Mouse (Mus musculus): ENCODE measurements around the gene Creb5. TPM values are rescaled to one million over a fixed set of nuclear protein-coding genes. Genes with fewer than 3 reads are reported as not detected.

Gene Creb5
- polyA plus RNA-seq, 1 experiment from 2014 or later = 11.7 TPM

DNA sequence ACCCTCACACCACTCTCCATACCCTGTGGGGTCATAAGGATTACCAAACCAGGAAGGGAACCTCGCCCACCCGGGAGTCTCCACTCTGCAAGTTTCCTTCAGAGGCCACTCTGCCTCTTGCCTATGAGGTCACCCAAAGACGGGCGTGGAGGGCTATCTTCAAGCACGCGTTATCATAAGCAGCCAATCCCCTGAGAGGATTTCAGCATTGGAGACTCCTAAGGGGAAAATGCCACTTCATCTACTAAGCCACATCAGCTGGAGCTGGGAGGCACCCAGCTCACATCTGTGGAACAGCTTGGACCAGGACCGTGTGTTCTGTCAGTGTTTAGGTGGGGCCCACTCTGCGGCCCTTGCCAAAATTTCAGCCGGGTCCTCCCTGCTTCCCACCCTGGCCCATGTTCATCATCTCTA is 427.8 kb downstream of the Creb5 start:
- ATAC-seq (replicated peaks; ENCODE audit: insufficient number of reproducible peaks, low FRiP score, low TSS enrichment, low read depth) (no peak), DNase-seq (ENCODE audit: low spot score) (no peak)
- Histone ChIP-seq H3K9me3 (replicated peaks; ENCODE audit: control insufficient read depth, low read length) (no peaks in the 10 kb centered on the region), H3K4me2 (ENCODE audit: low read depth, low read length) (no peak overlapping the region), H3K27me3 (ENCODE audit: control insufficient read depth, insufficient read depth, low read length) (no peaks in the 10 kb centered on the region), H3K9ac (replicated peaks; ENCODE audit: low read length) (no peak overlapping the region), H3K4me3 (ENCODE audit: low read depth, low read length) (no peak overlapping the region), H3K27ac (replicated peaks; ENCODE audit: low read depth, low read length) (no peak overlapping the region), H3K36me3 (replicated peaks; ENCODE audit: control insufficient read depth, insufficient read depth, low read depth, low read length) (no peaks in the 10 kb centered on the region), H3K4me1 (ENCODE audit: control insufficient read depth, insufficient read depth, low read length) (no peaks in the 10 kb centered on the region)
- 88% methylated on average over 9 of the region's 9 CpGs for WGBS

DNA sequence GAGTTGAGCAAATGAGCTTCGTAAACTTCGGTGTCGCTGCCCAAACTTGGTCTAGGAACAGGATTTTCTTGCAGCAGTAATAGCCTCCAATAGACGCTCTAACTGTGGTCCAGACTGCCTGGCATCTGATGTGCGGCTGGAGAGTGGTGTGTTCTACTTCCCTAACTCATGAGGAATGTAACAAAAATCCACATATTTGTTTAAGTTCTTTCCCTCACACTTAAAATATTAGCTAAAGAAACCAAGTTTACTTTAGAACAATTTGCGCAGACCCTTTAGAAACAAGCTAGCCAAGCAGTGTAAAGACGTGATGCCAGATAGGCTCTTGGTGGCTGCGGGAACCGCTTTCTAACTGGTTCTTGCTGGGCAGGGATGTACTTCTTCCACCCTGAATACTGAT is 428.9 kb downstream of the Creb5 start:
- DNase-seq (ENCODE audit: low spot score) = no peak
- 89% methylated on average over 9 of the region's 9 CpGs for WGBS
- Histone ChIP-seq H3K27ac (replicated peaks; ENCODE audit: low read depth, low read length) (no peak overlapping the region), H3K36me3 (replicated peaks; ENCODE audit: control insufficient read depth, insufficient read depth, low read depth, low read length) (no peaks in the 10 kb centered on the region), H3K4me2 (ENCODE audit: low read depth, low read length) (no peak overlapping the region), H3K9me3 (replicated peaks; ENCODE audit: control insufficient read depth, low read length) (no peaks in the 10 kb centered on the region), H3K4me1 (ENCODE audit: control insufficient read depth, insufficient read depth, low read length) (no peaks in the 10 kb centered on the region), H3K27me3 (ENCODE audit: control insufficient read depth, insufficient read depth, low read length) (no peaks in the 10 kb centered on the region), H3K4me3 (ENCODE audit: low read depth, low read length) (no peak overlapping the region), H3K9ac (replicated peaks; ENCODE audit: low read length) (no peak overlapping the region)
- no peak for ATAC-seq (replicated peaks; ENCODE audit: insufficient number of reproducible peaks, low FRiP score, low TSS enrichment, low read depth)

DNA sequence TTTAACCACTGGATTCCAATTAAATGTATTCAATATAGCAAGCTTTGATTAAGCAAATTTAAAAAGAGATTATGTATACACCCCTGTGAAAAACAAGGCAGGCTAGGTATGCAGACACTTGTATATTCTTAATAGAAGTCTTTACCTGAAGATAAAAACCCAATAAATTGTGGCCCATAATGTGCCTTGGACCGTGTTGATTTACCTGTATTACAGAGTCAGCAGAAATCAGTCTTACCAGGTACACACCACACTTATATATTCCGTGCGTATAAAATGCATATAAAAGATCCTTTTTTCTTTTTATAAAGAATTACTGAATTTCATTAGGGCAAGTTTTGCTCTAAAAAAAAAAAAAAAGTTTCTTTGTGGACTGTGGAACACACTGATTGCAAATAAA is 432.9 kb downstream of the Creb5 start:
- whole genome bisulfite sequencing = 87% methylated on average over 3 of the region's 3 CpGs
- Histone ChIP-seq H3K27me3 (ENCODE audit: control insufficient read depth, insufficient read depth, low read length) (no peaks in the 10 kb centered on the region), H3K9ac (replicated peaks; ENCODE audit: low read length) (no peak overlapping the region), H3K36me3 (replicated peaks; ENCODE audit: control insufficient read depth, insufficient read depth, low read depth, low read length) (no peaks in the 10 kb centered on the region), H3K4me1 (ENCODE audit: control insufficient read depth, insufficient read depth, low read length) (no peaks in the 10 kb centered on the region), H3K27ac (replicated peaks; ENCODE audit: low read depth, low read length) (no peak overlapping the region), H3K9me3 (replicated peaks; ENCODE audit: control insufficient read depth, low read length) (no peaks in the 10 kb centered on the region), H3K4me3 (ENCODE audit: low read depth, low read length) (no peak overlapping the region), H3K4me2 (ENCODE audit: low read depth, low read length) (no peak overlapping the region)
- DNase-seq (ENCODE audit: low spot score) (no peak), ATAC-seq (replicated peaks; ENCODE audit: insufficient number of reproducible peaks, low FRiP score, low TSS enrichment, low read depth) (no peak)

DNA sequence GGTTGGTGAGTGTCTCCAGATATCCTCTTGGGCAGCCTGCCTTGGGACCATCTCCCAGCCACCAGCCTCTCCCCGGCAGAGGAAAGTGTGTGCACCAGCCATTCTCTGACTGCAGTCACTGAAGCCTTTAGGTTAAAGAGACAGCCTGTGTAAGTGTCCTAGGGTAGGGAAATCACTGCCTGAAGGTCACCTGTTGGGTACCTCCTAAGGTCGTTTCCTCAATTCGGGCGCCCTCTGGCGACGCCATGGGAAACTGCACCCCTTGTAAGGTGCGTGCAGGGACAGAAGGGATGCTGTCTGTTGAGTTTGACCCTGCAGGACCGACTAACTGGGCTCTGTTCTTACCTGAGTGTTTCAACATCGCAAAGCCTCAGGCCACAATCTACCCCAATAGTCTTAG is 434.5 kb downstream of the Creb5 start:
- Histone ChIP-seq H3K27ac (replicated peaks; ENCODE audit: low read depth, low read length) (no peak overlapping the region), H3K4me2 (ENCODE audit: low read depth, low read length) (no peak overlapping the region), H3K9ac (replicated peaks; ENCODE audit: low read length) (no peak overlapping the region), H3K9me3 (replicated peaks; ENCODE audit: control insufficient read depth, low read length) (no peaks in the 10 kb centered on the region), H3K27me3 (ENCODE audit: control insufficient read depth, insufficient read depth, low read length) (no peaks in the 10 kb centered on the region), H3K36me3 (replicated peaks; ENCODE audit: control insufficient read depth, insufficient read depth, low read depth, low read length) (no peaks in the 10 kb centered on the region), H3K4me1 (ENCODE audit: control insufficient read depth, insufficient read depth, low read length) (no peaks in the 10 kb centered on the region), H3K4me3 (ENCODE audit: low read depth, low read length) (no peak overlapping the region)
- peak; percentile 78 for DNase-seq (ENCODE audit: low spot score)
- ATAC-seq (replicated peaks; ENCODE audit: insufficient number of reproducible peaks, low FRiP score, low TSS enrichment, low read depth) = no peak; the same call in 1 of the 2 replicates
- 10% methylated on average over 9 of the region's 9 CpGs for WGBS

DNA sequence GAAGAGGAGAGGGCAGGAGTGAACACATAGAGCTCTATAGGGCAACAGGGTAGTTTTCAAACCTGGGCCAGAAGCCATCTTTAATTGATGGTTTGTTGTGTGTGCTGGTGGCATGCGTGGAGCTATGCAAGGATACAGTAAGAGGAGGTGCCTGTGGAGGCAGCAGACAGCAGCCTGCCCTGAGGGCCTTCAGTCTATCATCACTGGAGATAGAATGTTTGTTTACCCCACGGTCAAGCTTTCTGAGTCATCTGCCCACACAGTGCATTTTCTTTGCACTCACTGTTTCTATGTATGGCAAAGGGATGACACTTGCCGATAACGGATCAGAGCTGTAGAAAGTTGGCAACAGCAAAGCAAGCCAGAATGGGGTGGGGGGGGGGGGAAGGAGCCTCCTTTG is 435.6 kb downstream of the Creb5 start:
- WGBS = 82% methylated on average over 4 of the region's 4 CpGs
- H3K27me3 ChIP-seq (ENCODE audit: control insufficient read depth, insufficient read depth, low read length) = no peaks in the 10 kb centered on the region
- no peaks in the 10 kb centered on the region for H3K9me3 ChIP-seq (replicated peaks; ENCODE audit: control insufficient read depth, low read length)
- H3K4me1 ChIP-seq (ENCODE audit: control insufficient read depth, insufficient read depth, low read length) = no peaks in the 10 kb centered on the region
- DNase-seq (ENCODE audit: low spot score) = no peak
- H3K36me3 ChIP-seq (replicated peaks; ENCODE audit: control insufficient read depth, insufficient read depth, low read depth, low read length) = no peaks in the 10 kb centered on the region
- ATAC-seq (replicated peaks; ENCODE audit: insufficient number of reproducible peaks, low FRiP score, low TSS enrichment, low read depth) = no peak
- H3K4me3 ChIP-seq (ENCODE audit: low read depth, low read length) = no peak overlapping the region
- H3K27ac ChIP-seq (replicated peaks; ENCODE audit: low read depth, low read length) = no peak overlapping the region
- no peak overlapping the region for H3K4me2 ChIP-seq (ENCODE audit: low read depth, low read length)
- no peak overlapping the region for H3K9ac ChIP-seq (replicated peaks; ENCODE audit: low read length)

DNA sequence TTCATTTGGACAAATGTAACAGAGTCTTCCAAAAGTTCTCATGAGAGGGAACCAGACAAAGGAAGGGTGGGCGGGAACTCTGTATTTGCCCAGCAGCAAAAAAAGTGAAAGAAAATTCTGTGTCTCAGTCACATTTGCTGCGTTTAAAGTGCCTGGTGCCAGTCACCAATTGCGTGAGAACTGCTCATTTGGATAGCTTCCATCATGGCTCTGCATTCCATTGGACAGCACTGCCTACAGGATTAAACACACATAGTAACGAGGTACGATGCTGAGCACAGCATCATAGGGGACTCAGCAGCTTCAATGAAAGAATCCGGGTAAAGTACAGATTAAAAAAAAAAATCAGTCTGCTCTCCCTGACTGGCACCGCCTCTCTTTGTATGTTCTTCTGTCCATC is 443.4 kb downstream of the Creb5 start:
- DNase-seq (ENCODE audit: low spot score) = no peak
- H3K27me3 ChIP-seq (ENCODE audit: control insufficient read depth, insufficient read depth, low read length) = no peaks in the 10 kb centered on the region
- WGBS = 81% methylated on average over 7 of the region's 7 CpGs

DNA sequence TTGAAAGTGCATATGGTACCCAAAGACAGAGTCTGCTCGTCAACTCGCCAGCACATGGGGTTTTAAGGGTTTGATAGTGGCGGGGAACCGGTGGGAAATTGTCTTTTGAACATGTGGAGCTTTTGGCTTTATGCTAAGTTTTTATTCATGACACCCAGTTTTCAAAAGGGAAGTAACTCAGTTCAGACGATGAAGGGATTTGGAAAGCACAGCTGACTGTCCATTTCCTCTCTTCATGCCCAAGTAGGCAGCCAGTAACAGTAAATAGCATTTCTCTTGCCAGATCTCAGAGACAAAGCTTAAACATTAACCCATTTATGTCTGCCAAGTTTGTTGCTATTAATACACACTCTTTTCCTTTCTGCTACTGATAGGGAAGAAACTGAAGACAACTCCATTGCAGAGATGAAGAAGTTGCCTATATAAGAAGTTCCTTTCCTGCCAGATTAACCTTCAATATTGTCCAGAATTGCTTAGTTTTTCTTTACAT is 444.0 kb downstream of the Creb5 start:
- no peaks in the 10 kb centered on the region for H3K36me3 ChIP-seq (replicated peaks; ENCODE audit: control insufficient read depth, insufficient read depth, low read depth, low read length)
- H3K4me1 ChIP-seq (ENCODE audit: control insufficient read depth, insufficient read depth, low read length) = no peaks in the 10 kb centered on the region
- no peak overlapping the region for H3K4me2 ChIP-seq (ENCODE audit: low read depth, low read length)
- 84% methylated on average over 5 of the region's 5 CpGs for WGBS
- DNase-seq (ENCODE audit: low spot score) (no peak), ATAC-seq (replicated peaks; ENCODE audit: insufficient number of reproducible peaks, low FRiP score, low TSS enrichment, low read depth) (no peak)
- no peak overlapping the region for H3K27ac ChIP-seq (replicated peaks; ENCODE audit: low read depth, low read length)
- no peak overlapping the region for H3K4me3 ChIP-seq (ENCODE audit: low read depth, low read length)
- H3K9me3 ChIP-seq (replicated peaks; ENCODE audit: control insufficient read depth, low read length) = no peaks in the 10 kb centered on the region
- H3K27me3 ChIP-seq (ENCODE audit: control insufficient read depth, insufficient read depth, low read length) = no peaks in the 10 kb centered on the region
- H3K9ac ChIP-seq (replicated peaks; ENCODE audit: low read length) = no peak overlapping the region

More for the DNA sequence above, 443.4 kb downstream of the Creb5 start:
- Histone ChIP-seq H3K9me3 (replicated peaks; ENCODE audit: control insufficient read depth, low read length) (no peaks in the 10 kb centered on the region), H3K36me3 (replicated peaks; ENCODE audit: control insufficient read depth, insufficient read depth, low read depth, low read length) (no peaks in the 10 kb centered on the region), H3K27ac (replicated peaks; ENCODE audit: low read depth, low read length) (no peak overlapping the region), H3K4me3 (ENCODE audit: low read depth, low read length) (no peak overlapping the region), H3K9ac (replicated peaks; ENCODE audit: low read length) (no peak overlapping the region), H3K4me1 (ENCODE audit: control insufficient read depth, insufficient read depth, low read length) (no peaks in the 10 kb centered on the region), H3K4me2 (ENCODE audit: low read depth, low read length) (no peak overlapping the region)
- ATAC-seq (replicated peaks; ENCODE audit: insufficient number of reproducible peaks, low FRiP score, low TSS enrichment, low read depth) = no peak

DNA sequence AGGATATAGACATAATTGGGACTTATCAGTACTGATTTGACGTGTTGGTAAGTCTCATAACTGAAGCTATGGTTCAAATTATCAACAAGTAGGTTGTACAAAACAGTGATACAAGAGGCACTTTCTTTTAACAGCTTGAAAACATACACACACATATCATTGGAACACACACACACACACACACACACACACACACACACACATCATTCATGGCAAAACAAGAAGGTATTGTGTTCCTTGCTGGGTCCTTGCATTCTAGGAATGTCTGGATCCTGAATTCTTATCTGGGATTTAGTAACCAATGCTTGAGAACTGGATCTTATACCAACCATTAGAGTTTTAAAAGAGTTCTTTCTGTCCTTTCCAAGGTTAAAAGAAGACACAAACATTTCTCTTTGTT is 446.5 kb downstream of the Creb5 start:
- Histone ChIP-seq H3K9ac (replicated peaks; ENCODE audit: low read length) (no peak overlapping the region), H3K9me3 (replicated peaks; ENCODE audit: control insufficient read depth, low read length) (no peaks in the 10 kb centered on the region), H3K4me2 (ENCODE audit: low read depth, low read length) (no peak overlapping the region), H3K4me1 (ENCODE audit: control insufficient read depth, insufficient read depth, low read length) (no peaks in the 10 kb centered on the region), H3K27me3 (ENCODE audit: control insufficient read depth, insufficient read depth, low read length) (no peaks in the 10 kb centered on the region), H3K4me3 (ENCODE audit: low read depth, low read length) (no peak overlapping the region), H3K36me3 (replicated peaks; ENCODE audit: control insufficient read depth, insufficient read depth, low read depth, low read length) (no peaks in the 10 kb centered on the region), H3K27ac (replicated peaks; ENCODE audit: low read depth, low read length) (no peak overlapping the region)
- ATAC-seq (replicated peaks; ENCODE audit: insufficient number of reproducible peaks, low FRiP score, low TSS enrichment, low read depth) (no peak), DNase-seq (ENCODE audit: low spot score) (no peak)
- WGBS = 73% methylated on average over 1 of the region's 1 CpGs
